Mouse (Mus musculus) embryonic facial prominence, embryonic 13.5 days (tissue): ENCODE data around the gene Itgbl1. TPM values are rescaled to one million over a fixed set of nuclear protein-coding genes. Genes with fewer than 3 reads are reported as not detected.

Source experiments
- ATAC-seq: fragments of 200-750 bp; cut with Nextera tagmentation; 2 replicates; pipeline ENCODE4 v1.8.0; 2017; ENCODE audit warnings: low read depth; ENCODE audit not compliant: insufficient number of reproducible peaks, insufficient read depth, low FRiP score, low TSS enrichment
- H3K27ac ChIP-seq: fragments of 300-500 bp; sonication (generic); 2 replicates; pipeline ENCODE4 v1.5.1; 2015; ENCODE audit warnings: moderate library complexity, mild to moderate bottlenecking, inconsistent platforms
- H3K27me3 ChIP-seq: fragments of 300-500 bp; sonication (generic); 2 replicates; pipeline ENCODE4 v1.6.1; 2015; ENCODE audit warnings: mild to moderate bottlenecking, inconsistent platforms
- H3K36me3 ChIP-seq: fragments of 300-500 bp; sonication (generic); 2 replicates; pipeline ENCODE4 v1.6.1; 2015; ENCODE audit warnings: mild to moderate bottlenecking, inconsistent platforms
- H3K4me1 ChIP-seq: fragments of 300-500 bp; sonication (generic); 2 replicates; pipeline ENCODE4 v1.6.1; 2015; ENCODE audit warnings: inconsistent platforms
- H3K4me2 ChIP-seq: fragments of 300-500 bp; sonication (generic); 2 replicates; pipeline ENCODE4 v1.6.1; 2015; ENCODE audit warnings: moderate library complexity, mild to moderate bottlenecking, inconsistent platforms
- H3K4me3 ChIP-seq: fragments of 300-500 bp; sonication (generic); 2 replicates; pipeline ENCODE4 v1.5.1; 2015; ENCODE audit warnings: mild to moderate bottlenecking, inconsistent platforms
- H3K9ac ChIP-seq: fragments of 300-500 bp; sonication (generic); 2 replicates; pipeline ENCODE4 v1.6.1; 2015; ENCODE audit warnings: mild to moderate bottlenecking, inconsistent platforms
- H3K9me3 ChIP-seq: fragments of 300-500 bp; sonication (generic); 2 replicates; pipeline ENCODE4 v1.6.1; 2016; ENCODE audit warnings: inconsistent platforms
- WGBS: fragments of 180-500 bp; shearing (Covaris S2); methylation state at CpG from one replicate; pipeline ENCODE4 v1.1.7; 2015; ENCODE audit warnings: mixed read lengths; 5-methylcytosine and 5-hydroxymethylcytosine counted together
- polyA plus RNA-seq: library from polyadenylated mRNA; unstranded; fragments of >200 nt; fragmentation: Nextera tagmentation; extraction: Ambion mirVana; gene quantifications from 2 replicates; pipeline ENCODE4 v1.2.1, GENCODE M21; 2015

The Itgbl1 gene
- polyA plus RNA-seq, 1 experiment from 2014 or later: 0.90 TPM

GRCm38 (mm10) chr14:123990591-123991195, 330.9 kb downstream of the Itgbl1 start:
- Histone ChIP-seq H3K4me2 (no peak overlapping the region), H3K27me3 (no peaks in the 10 kb centered on the region), H3K36me3 (no peaks in the 10 kb centered on the region), H3K4me3 (no peak overlapping the region), H3K9me3 (no peaks in the 10 kb centered on the region), H3K4me1 (no peaks in the 10 kb centered on the region), H3K9ac (no peak overlapping the region), H3K27ac (no peak overlapping the region)
- 68% methylated on average over 2 of the region's 2 CpGs for WGBS
- ATAC-seq: no peak

Other genes with a start within 250 kb of the Itgbl1 start
- 0.67 and 0.81 TPM in 2 replicates for gene Nalcn, start 32.8 kb upstream of the Itgbl1 start, polyA plus RNA-seq